Mouse (Mus musculus): ENCODE measurements at regions not wholly inside any gene's neighbourhood (a gene's known extent, or its start where the extent isn't known, plus 50 kb on each side); places are given as distances from the start of the nearest gene placed in this dataset.
A peak's percentile ranks its signal among the peaks of the same experiment; 100 is the strongest.

- no peak for DNase-seq (ENCODE audit: extremely low spot score in 1 of 2, low spot score in 1 of 2)
Measured at GRCm38 (mm10) chr15:31977563-31977962, 199.5 kb upstream of the Tas2r119 start.

GRCm38 (mm10) chr15:31979961-31980360 lies 197.1 kb upstream of the Tas2r119 start:
- no peak for DNase-seq (ENCODE audit: extremely low spot score in 1 of 2, low spot score in 1 of 2)

- DNase-seq (ENCODE audit: extremely low spot score in 1 of 2, low spot score in 1 of 2), result no peak
Measured at GRCm38 (mm10) chr15:31980791-31981190, 196.3 kb upstream of the Tas2r119 start.

GRCm38 (mm10) chr15:31987291-31987690 lies 189.8 kb upstream of the Tas2r119 start:
- DNase-seq (ENCODE audit: extremely low spot score in 1 of 2, low spot score in 1 of 2), result no peak

- no peak for DNase-seq (ENCODE audit: extremely low spot score in 1 of 2, low spot score in 1 of 2)
Measured at GRCm38 (mm10) chr15:31989093-31989492, 188.0 kb upstream of the Tas2r119 start.

- peak in 1 of 2 experiments; percentile 13 for DNase-seq (ENCODE audit: extremely low spot score in 1 of 2, low spot score in 1 of 2)
Measured at GRCm38 (mm10) chr15:31989593-31990290, 187.3 kb upstream of the Tas2r119 start.

GRCm38 (mm10) chr15:31997996-31998395 lies 179.1 kb upstream of the Tas2r119 start:
- DNase-seq (ENCODE audit: extremely low spot score in 1 of 2, low spot score in 1 of 2), result no peak

- no peak for DNase-seq (ENCODE audit: extremely low spot score in 1 of 2, low spot score in 1 of 2)
Measured at GRCm38 (mm10) chr15:31999553-31999952, 177.5 kb upstream of the Tas2r119 start.

GRCm38 (mm10) chr15:32002950-32003422 lies 174.1 kb upstream of the Tas2r119 start:
- peak in 1 of 2 experiments; percentile 6 for DNase-seq (ENCODE audit: extremely low spot score in 1 of 2, low spot score in 1 of 2)

GRCm38 (mm10) chr15:32003489-32003888 lies 173.6 kb upstream of the Tas2r119 start:
- DNase-seq (ENCODE audit: extremely low spot score in 1 of 2, low spot score in 1 of 2), result no peak

GRCm38 (mm10) chr15:32005986-32006385 lies 171.1 kb upstream of the Tas2r119 start:
- no peak for DNase-seq (ENCODE audit: extremely low spot score in 1 of 2, low spot score in 1 of 2)

GRCm38 (mm10) chr15:32009818-32010217 lies 167.3 kb upstream of the Tas2r119 start:
- DNase-seq (ENCODE audit: extremely low spot score in 1 of 2, low spot score in 1 of 2), result no peak

GRCm38 (mm10) chr15:32012044-32012443 lies 165.0 kb upstream of the Tas2r119 start:
- peak in 1 of 2 experiments; percentile 52 for DNase-seq (ENCODE audit: extremely low spot score in 1 of 2, low spot score in 1 of 2)

- no peak for DNase-seq (ENCODE audit: extremely low spot score in 1 of 2, low spot score in 1 of 2)
Measured at GRCm38 (mm10) chr15:32012838-32013237, 164.3 kb upstream of the Tas2r119 start.

- DNase-seq (ENCODE audit: extremely low spot score in 1 of 2, low spot score in 1 of 2), result no peak
Measured at GRCm38 (mm10) chr15:32015169-32015568, 161.9 kb upstream of the Tas2r119 start.

- no peak for DNase-seq (ENCODE audit: extremely low spot score in 1 of 2, low spot score in 1 of 2)
Measured at GRCm38 (mm10) chr15:32020323-32021008, 156.6 kb upstream of the Tas2r119 start.

GRCm38 (mm10) chr15:32021009-32021602 lies 156.0 kb upstream of the Tas2r119 start:
- DNase-seq (ENCODE audit: extremely low spot score in 1 of 2, low spot score in 1 of 2), result no peak

GRCm38 (mm10) chr15:32034091-32034490 lies 143.0 kb upstream of the Tas2r119 start:
- DNase-seq (ENCODE audit: extremely low spot score in 1 of 2, low spot score in 1 of 2), result no peak

- no peak for DNase-seq (ENCODE audit: extremely low spot score in 1 of 2, low spot score in 1 of 2)
Measured at GRCm38 (mm10) chr15:32034790-32035189, 142.3 kb upstream of the Tas2r119 start.

- DNase-seq (ENCODE audit: extremely low spot score in 1 of 2, low spot score in 1 of 2), result no peak
Measured at GRCm38 (mm10) chr15:32041764-32042163, 135.3 kb upstream of the Tas2r119 start.

GRCm38 (mm10) chr15:32042173-32042572 lies 134.9 kb upstream of the Tas2r119 start:
- no peak for DNase-seq (ENCODE audit: extremely low spot score in 1 of 2, low spot score in 1 of 2)

All from layer of hippocampus, postnatal 25 days (tissue).